Mouse (Mus musculus) liver, embryonic 14.5 days (tissue): ENCODE measurements around the gene R3hdm2. TPM values are rescaled to one million over a fixed set of nuclear protein-coding genes. Genes with fewer than 3 reads are reported as not detected.

Source experiments
- ATAC-seq: fragments of 200-750 bp; cut with Nextera tagmentation; 2 replicates; pipeline ENCODE4 v1.8.0; 2017; ENCODE audit warnings: moderate number of reproducible peaks, mild to moderate bottlenecking, moderate library complexity; ENCODE audit not compliant: insufficient read depth
- DNase-seq, 3 experiments: peaks; one replicate each; pipeline ENCODE4 v3.0.0-alpha.2; 2012 to 2013; ENCODE audit warnings: low read depth in 3 of 3, low spot score in 3 of 3
- H3K27ac ChIP-seq: fragments of 300-500 bp; sonication (generic); 2 replicates; pipeline ENCODE4 v1.5.1; 2014; ENCODE audit warnings: moderate library complexity, mild to moderate bottlenecking, control low read depth, inconsistent platforms
- H3K27me3 ChIP-seq: fragments of 300-500 bp; sonication (generic); 2 replicates; pipeline ENCODE4 v1.6.1; 2014; ENCODE audit warnings: mild to moderate bottlenecking, low read length, moderate library complexity; ENCODE audit not compliant: control insufficient read depth, insufficient read depth
- H3K36me3 ChIP-seq: fragments of 300-500 bp; sonication (generic); replicated peaks from 2 replicates; pipeline ENCODE4 v1.6.1; 2014; ENCODE audit warnings: low read depth; ENCODE audit not compliant: control insufficient read depth, insufficient read depth
- H3K4me1 ChIP-seq, 2 experiments: fragments of 200-500 bp in 1 of 2; fragments of 300-500 bp in 1 of 2; sonication (generic) in 1 of 2; replicated peaks; 2 replicates each; pipeline ENCODE4 v1.6.1; 2012 to 2014; ENCODE audit warnings: antibody characterized with exemption in 1 of 2, inconsistent platforms in 1 of 2, low read length in 1 of 2; ENCODE audit not compliant: control insufficient read depth in 2 of 2, insufficient read depth in 2 of 2
- H3K4me2 ChIP-seq: fragments of 300-500 bp; sonication (generic); 2 replicates; pipeline ENCODE4 v1.6.1; 2014; ENCODE audit warnings: low read depth, mild to moderate bottlenecking, control low read depth, moderate library complexity
- H3K4me3 ChIP-seq, 2 experiments: fragments of 200-500 bp in 1 of 2; fragments of 300-500 bp in 1 of 2; sonication (generic) in 1 of 2; 2 replicates each; pipeline ENCODE4 v1.5.1; 2012 to 2014; ENCODE audit warnings: low read depth in 2 of 2, low read length in 2 of 2, mild to moderate bottlenecking in 2 of 2, control low read depth in 1 of 2, inconsistent platforms in 1 of 2, moderate library complexity in 1 of 2; ENCODE audit not compliant: insufficient read depth in 1 of 2
- H3K9ac ChIP-seq: fragments of 300-500 bp; sonication (generic); replicated peaks from 2 replicates; pipeline ENCODE4 v1.6.1; 2014; ENCODE audit warnings: mild to moderate bottlenecking, control low read depth, moderate library complexity
- H3K9me3 ChIP-seq: fragments of 300-500 bp; sonication (generic); 2 replicates; pipeline ENCODE4 v1.6.1; 2016; ENCODE audit warnings: low read length, mixed read lengths; ENCODE audit not compliant: control insufficient read depth
- CTCF ChIP-seq: IDR thresholded peaks from 2 replicates; pipeline ENCODE4 v1.5.1; 2016; ENCODE audit warnings: antibody characterized with exemption, low read depth, control low read depth
- EP300 ChIP-seq: IDR thresholded peaks from 2 replicates; pipeline ENCODE4 v1.6.1; 2016; ENCODE audit warnings: antibody characterized with exemption, low read depth
- WGBS: fragments of 180-500 bp; shearing (Covaris S2); extraction: QIAGEN DNeasy Blood & Tissue Kit; methylation state at CpG from one replicate; pipeline ENCODE4 v1.1.7; 2014; ENCODE audit not compliant: insufficient replicate concordance; 5-methylcytosine and 5-hydroxymethylcytosine counted together
- polyA plus RNA-seq, 2 experiments: library from polyadenylated mRNA; depleted of rRNA in 1 of 2; stranded (reverse) in 1 of 2; unstranded in 1 of 2; fragments of >200 nt; fragmentation: Nextera tagmentation in 1 of 2; extraction: Ambion mirVana in 1 of 2; gene quantifications; 2 replicates each; pipeline versions ENCODE4 v1.2.1 to v1.2.3; 2012 to 2014

Gene R3hdm2
- polyA plus RNA-seq, 2 experiments = 9.0 to 10.9 TPM

DNA sequence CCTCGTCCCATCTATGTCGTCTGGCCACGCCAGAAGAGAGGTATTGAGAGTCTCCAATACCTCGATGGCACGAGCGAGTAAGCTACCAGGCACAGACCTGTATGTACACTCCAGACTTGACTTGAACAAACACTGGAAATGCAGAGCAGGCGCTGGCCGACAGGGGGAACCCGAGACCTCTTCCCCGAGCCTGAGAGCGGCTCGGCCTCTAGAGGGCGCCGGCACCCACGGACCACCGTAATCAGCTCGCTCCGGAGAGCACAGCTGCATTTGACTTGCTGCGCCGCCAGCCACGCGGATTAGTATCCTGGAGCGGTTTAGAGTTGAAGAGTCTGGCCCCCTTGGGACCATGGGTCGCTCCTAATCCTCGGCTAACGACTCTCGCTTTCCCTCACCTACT is 132.7 kb downstream of the R3hdm2 start:
- TF ChIP-seq EP300 (no peak), CTCF (peak; percentile 100)
- Histone ChIP-seq H3K27me3 (peaks cover 67% of the 10 kb centered on the region), H3K36me3 (peaks cover 8% of the 10 kb centered on the region), H3K9me3 (no peaks in the 10 kb centered on the region), H3K4me1 (peaks cover 13 to 28% of the 10 kb centered on the region in 2 experiments), H3K4me2 (peak overlapping the region; percentile 71), H3K27ac (no peak overlapping the region), H3K4me3 (peak overlapping the region; percentile 12 to 36; a peak in 3 of 4 replicates), H3K9ac (peak overlapping the region; percentile 44)
- WGBS = under 1% methylated on average over 27 of the region's 27 CpGs
- ATAC-seq = peak; percentile 61
- DNase-seq = peak; percentile 67 to 77 (median 73)

DNA sequence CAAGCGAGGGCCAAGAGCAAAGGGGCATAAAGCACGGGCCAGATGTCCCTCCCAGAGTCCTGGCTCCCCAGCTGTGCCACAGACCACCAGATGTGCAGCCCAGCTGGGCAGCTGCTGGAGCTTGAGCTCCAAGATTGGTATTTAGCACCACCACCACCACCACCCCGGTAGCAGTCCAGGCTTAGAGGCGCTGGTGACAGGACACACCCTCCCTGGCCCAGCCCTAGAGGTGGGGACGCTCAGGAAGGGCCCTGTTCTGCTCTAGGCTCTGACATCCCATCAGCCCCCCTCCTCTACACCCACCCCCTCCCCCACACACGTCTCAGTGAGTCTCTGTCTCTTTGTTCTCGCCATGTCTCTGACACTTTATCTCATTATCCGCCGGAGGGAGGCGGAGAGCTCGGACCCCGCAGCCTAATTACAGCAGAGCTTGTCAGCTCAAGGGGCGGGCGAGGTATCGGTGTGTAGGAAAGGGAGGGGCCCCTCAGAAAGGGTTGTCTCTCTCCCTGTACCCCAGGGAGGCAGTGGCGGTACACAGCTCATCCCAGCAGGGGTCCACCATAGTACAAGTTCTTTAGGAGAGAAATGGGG is 133.5 kb downstream of the R3hdm2 start:
- Histone ChIP-seq H3K4me3 (peak overlapping the region in 1 of 2 experiments; percentile 36; a peak in 2 of 4 replicates), H3K27ac (no peak overlapping the region), H3K36me3 (peaks cover 16% of the 10 kb centered on the region), H3K9me3 (no peaks in the 10 kb centered on the region), H3K4me1 (peaks cover 13 to 28% of the 10 kb centered on the region in 2 experiments), H3K27me3 (peaks cover 60% of the 10 kb centered on the region), H3K4me2 (peak overlapping the region; percentile 71), H3K9ac (peak overlapping the region; percentile 44)
- DNase-seq (no peak), ATAC-seq (peak; percentile 50)
- 0% methylated on average over 16 of the region's 16 CpGs for WGBS
- no peak for TF ChIP-seq CTCF
- TF ChIP-seq EP300 = no peak

DNA sequence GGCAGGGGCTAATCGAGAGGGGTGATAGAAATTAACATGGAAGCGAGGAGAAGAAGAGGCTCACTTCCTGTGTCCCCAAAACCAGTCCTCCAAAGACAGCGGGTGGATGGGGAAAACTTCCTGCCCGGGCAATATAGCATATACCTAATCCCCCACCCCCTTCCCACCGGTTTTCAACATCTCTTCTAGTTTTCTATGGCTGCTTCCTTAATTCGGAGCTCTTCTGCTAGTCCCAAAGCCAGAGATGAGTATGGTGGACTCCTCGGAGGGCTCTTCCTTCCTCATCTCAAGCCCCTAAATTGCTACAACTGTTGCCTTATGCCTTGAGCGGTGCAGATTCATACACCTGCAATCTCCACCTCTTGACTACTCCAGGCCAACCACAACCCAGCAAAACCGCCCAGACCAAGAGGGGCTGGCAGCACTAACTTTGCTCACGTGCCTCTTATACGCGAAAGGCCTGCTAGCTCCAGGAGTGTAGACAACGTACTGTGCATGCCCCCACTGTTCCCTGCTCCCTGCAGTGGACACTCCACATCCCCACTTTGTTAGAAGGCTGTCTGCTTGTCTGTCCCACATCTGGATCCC is 134.1 kb downstream of the R3hdm2 start:
- Histone ChIP-seq H3K27ac (no peak overlapping the region), H3K9ac (no peak overlapping the region), H3K4me3 (no peak overlapping the region), H3K4me1 (peaks cover 13 to 28% of the 10 kb centered on the region in 2 experiments), H3K36me3 (peaks cover 22% of the 10 kb centered on the region), H3K4me2 (peak overlapping the region; percentile 71), H3K27me3 (peaks cover 54% of the 10 kb centered on the region), H3K9me3 (no peaks in the 10 kb centered on the region)
- TF ChIP-seq CTCF = no peak
- no peak for TF ChIP-seq EP300
- ATAC-seq (no peak), DNase-seq (no peak)
- 8% methylated on average over 13 of the region's 13 CpGs for WGBS

DNA sequence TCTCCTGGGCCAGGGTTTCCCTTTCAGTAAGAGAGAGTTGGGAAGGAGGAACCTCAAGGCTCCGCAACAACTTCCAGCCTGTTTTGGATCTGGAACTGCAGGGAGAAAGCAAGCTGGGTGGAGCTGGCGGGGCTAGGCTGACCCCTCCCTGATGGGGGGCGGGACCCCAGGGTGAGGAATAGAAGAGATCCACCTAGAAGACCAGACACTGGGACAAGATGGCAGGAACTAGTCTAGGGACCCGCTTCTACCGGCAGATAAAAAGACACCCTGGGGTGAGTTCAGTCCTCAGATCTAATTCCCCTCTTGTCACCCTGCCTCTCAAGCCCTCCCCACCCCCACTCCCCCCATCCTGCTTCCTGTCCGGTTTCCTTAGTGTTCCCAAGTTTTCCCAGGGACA is 134.6 kb downstream of the R3hdm2 start, which contains the start of gene Ndufa4l2:
Gene Ndufa4l2, plus strand, starts transcription at position 204 of the 400 bp plus-strand sequence.
- no peak for ATAC-seq
- H3K36me3 ChIP-seq = peaks cover 26% of the 10 kb centered on the region
- DNase-seq = no peak
- peaks cover 48% of the 10 kb centered on the region for H3K27me3 ChIP-seq
- TF ChIP-seq CTCF (no peak), EP300 (no peak)
- H3K9ac ChIP-seq = no peak within 1 kb of the TSS
- 6% methylated on average over 6 of the region's 6 CpGs for WGBS
- H3K4me1 ChIP-seq = peaks cover 13 to 28% of the 10 kb centered on the region in 2 experiments
- H3K27ac ChIP-seq = no peak within 1 kb of the TSS
- peak within 1 kb of the TSS; percentile 71 for H3K4me2 ChIP-seq
- H3K9me3 ChIP-seq = no peaks in the 10 kb centered on the region
- H3K4me3 ChIP-seq = peak within 1 kb of the TSS in 1 of 2 experiments; percentile 3; a peak in 1 of 4 replicates

DNA sequence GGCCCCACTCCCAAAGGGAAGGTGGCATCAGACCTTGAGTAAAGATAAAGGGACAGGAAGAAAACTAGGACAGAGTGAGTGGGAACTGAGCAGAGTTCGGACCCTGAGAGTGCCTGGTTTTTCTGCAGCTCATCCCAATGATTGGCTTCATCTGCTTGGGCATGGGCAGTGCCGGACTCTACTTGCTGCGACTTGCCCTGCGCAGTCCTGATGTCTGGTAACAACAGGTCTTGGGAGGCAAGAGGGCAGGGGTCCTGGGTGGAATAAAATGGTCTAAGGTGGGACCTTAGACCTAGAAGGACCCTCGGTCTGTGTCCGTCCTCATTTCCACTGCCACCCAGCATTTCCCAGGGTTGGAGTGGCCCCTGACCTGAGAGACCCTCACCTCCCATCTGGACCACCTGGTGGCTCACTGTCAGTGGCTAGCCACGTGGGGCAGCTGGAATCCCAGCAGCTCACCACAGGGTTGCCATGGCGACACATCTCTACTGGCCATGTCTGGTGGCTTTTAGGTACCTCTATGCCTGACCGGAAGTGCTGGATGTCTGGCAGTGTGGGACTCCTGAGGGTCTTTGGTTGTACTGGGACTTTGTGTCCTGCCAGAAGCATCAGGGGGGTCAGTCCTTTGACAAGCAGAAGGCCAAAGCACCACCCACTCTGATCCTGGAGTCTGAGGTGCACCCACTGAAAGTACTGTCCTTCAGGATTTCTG is 135.3 kb downstream of the R3hdm2 start:
- H3K4me2 ChIP-seq = no peak overlapping the region; the same call in none of the 2 replicates
- TF ChIP-seq EP300 = no peak
- H3K27me3 ChIP-seq = peaks cover 41% of the 10 kb centered on the region
- 34% methylated on average over 9 of the region's 9 CpGs for WGBS
- peak overlapping the region in 1 of 2 experiments; percentile 3; a peak in 1 of 4 replicates for H3K4me3 ChIP-seq
- no peak overlapping the region for H3K27ac ChIP-seq
- H3K4me1 ChIP-seq = peaks cover 13 to 28% of the 10 kb centered on the region in 2 experiments
- H3K9ac ChIP-seq = no peak overlapping the region
- H3K36me3 ChIP-seq = peaks cover 33% of the 10 kb centered on the region
- no peaks in the 10 kb centered on the region for H3K9me3 ChIP-seq
- ATAC-seq (no peak), DNase-seq (no peak)
